Mouse (Mus musculus) hindbrain, embryonic 15.5 days (tissue): ENCODE data around the gene Lmbrd1. TPM values are rescaled to one million over a fixed set of nuclear protein-coding genes. Genes with fewer than 3 reads are reported as not detected.

Source experiments
- ATAC-seq: fragments of 200-750 bp; cut with Nextera tagmentation; 2 replicates; pipeline ENCODE4 v1.8.0; 2017; ENCODE audit warnings: low read depth, moderate number of reproducible peaks, moderate TSS enrichment; ENCODE audit not compliant: low FRiP score
- H3K27ac ChIP-seq: fragments of 300-500 bp; sonication (generic); replicated peaks from 2 replicates; pipeline ENCODE4 v1.5.1; 2015; ENCODE audit warnings: mild to moderate bottlenecking, inconsistent platforms
- H3K27me3 ChIP-seq: fragments of 300-500 bp; sonication (generic); 2 replicates; pipeline ENCODE4 v1.6.1; 2015; ENCODE audit warnings: control low read depth, inconsistent platforms
- H3K36me3 ChIP-seq: fragments of 300-500 bp; sonication (generic); 2 replicates; pipeline ENCODE4 v1.6.1; 2015; ENCODE audit warnings: control low read depth, inconsistent platforms
- H3K4me1 ChIP-seq: fragments of 300-500 bp; sonication (generic); replicated peaks from 2 replicates; pipeline ENCODE4 v1.6.1; 2015; ENCODE audit warnings: control low read depth, inconsistent platforms
- H3K4me2 ChIP-seq: fragments of 300-500 bp; sonication (generic); 2 replicates; pipeline ENCODE4 v1.6.1; 2015; ENCODE audit warnings: moderate library complexity, mild to moderate bottlenecking, inconsistent platforms
- H3K4me3 ChIP-seq: fragments of 300-500 bp; sonication (generic); 2 replicates; pipeline ENCODE4 v1.5.1; 2015; ENCODE audit warnings: mild to moderate bottlenecking, inconsistent platforms
- H3K9ac ChIP-seq: fragments of 300-500 bp; sonication (generic); 2 replicates; pipeline ENCODE4 v1.6.1; 2015; ENCODE audit warnings: inconsistent platforms
- H3K9me3 ChIP-seq: fragments of 300-500 bp; sonication (generic); 2 replicates; pipeline ENCODE4 v1.6.1; 2016; ENCODE audit warnings: control low read depth, inconsistent platforms
- WGBS: fragments of 180-500 bp; shearing (Covaris S2); methylation state at CpG from one replicate; pipeline ENCODE4 v1.1.7; 2015; 5-methylcytosine and 5-hydroxymethylcytosine counted together
- polyA plus RNA-seq: library from polyadenylated mRNA; unstranded; fragments of >200 nt; fragmentation: Nextera tagmentation; extraction: Ambion mirVana; gene quantifications from 2 replicates; pipeline ENCODE4 v1.2.1, GENCODE M21; 2015

Lmbrd1 gene
- polyA plus RNA-seq, 1 experiment from 2014 or later: 47.1 TPM

- 91% methylated on average over 1 of the region's 1 CpGs for WGBS
- Histone ChIP-seq H3K27ac (no peak overlapping the region), H3K4me2 (no peak overlapping the region), H3K9ac (no peak overlapping the region), H3K9me3 (no peaks in the 10 kb centered on the region), H3K27me3 (no peaks in the 10 kb centered on the region), H3K36me3 (peaks cover 8% of the 10 kb centered on the region; the same call in 1 of the 2 replicates), H3K4me3 (no peak overlapping the region), H3K4me1 (peaks cover 18% of the 10 kb centered on the region)
- peak; percentile 97 for ATAC-seq
These were observed 5.5 kb downstream of the Lmbrd1 start for GRCm38 (mm10) chr1:24683947-24684346.

- H3K4me2 ChIP-seq: no peak overlapping the region
- H3K27me3 ChIP-seq: no peaks in the 10 kb centered on the region
- H3K4me1 ChIP-seq: 0 out of 2 replicates have a peak, but pooled peaks cover 3% of the 10 kb centered on the region
- no peak overlapping the region for H3K27ac ChIP-seq
- no peak overlapping the region for H3K4me3 ChIP-seq
- H3K9ac ChIP-seq: no peak overlapping the region
- no peaks in the 10 kb centered on the region for H3K9me3 ChIP-seq
- no peak for ATAC-seq
- H3K36me3 ChIP-seq: peaks cover 8% of the 10 kb centered on the region; the same call in 1 of the 2 replicates
- WGBS: 94% methylated on average over 7 of the region's 7 CpGs
These were observed 7.2 kb downstream of the Lmbrd1 start for GRCm38 (mm10) chr1:24685606-24686005.

GRCm38 (mm10) chr1:24686235-24687021, 8.0 kb downstream of the Lmbrd1 start:
- peaks cover 8% of the 10 kb centered on the region; the same call in 1 of the 2 replicates for H3K36me3 ChIP-seq
- no peak for ATAC-seq
- no peak overlapping the region for H3K4me3 ChIP-seq
- no peak overlapping the region for H3K9ac ChIP-seq
- H3K4me1 ChIP-seq: 0 out of 2 replicates have a peak, but pooled peaks cover 3% of the 10 kb centered on the region
- no peak overlapping the region for H3K4me2 ChIP-seq
- no peak overlapping the region for H3K27ac ChIP-seq
- H3K9me3 ChIP-seq: no peaks in the 10 kb centered on the region
- 90% methylated on average over 4 of the region's 4 CpGs for WGBS
- H3K27me3 ChIP-seq: no peaks in the 10 kb centered on the region

GRCm38 (mm10) chr1:24697677-24698076, 19.2 kb downstream of the Lmbrd1 start:
- 86% methylated on average over 3 of the region's 3 CpGs for WGBS
- Histone ChIP-seq H3K27ac (no peak overlapping the region), H3K9me3 (no peaks in the 10 kb centered on the region), H3K9ac (no peak overlapping the region), H3K4me3 (no peak overlapping the region), H3K4me2 (no peak overlapping the region), H3K4me1 (0 out of 2 replicates have a peak, but pooled peaks cover 4% of the 10 kb centered on the region), H3K27me3 (no peaks in the 10 kb centered on the region), H3K36me3 (peaks cover 6% of the 10 kb centered on the region; the same call in 1 of the 2 replicates)
- ATAC-seq: no peak

- Histone ChIP-seq H3K4me2 (no peak overlapping the region), H3K9ac (no peak overlapping the region), H3K27ac (no peak overlapping the region), H3K4me3 (no peak overlapping the region), H3K36me3 (peaks cover under 1% of the 10 kb centered on the region; the same call in 1 of the 2 replicates), H3K27me3 (no peaks in the 10 kb centered on the region), H3K4me1 (0 out of 2 replicates have a peak, but pooled peaks cover 6% of the 10 kb centered on the region), H3K9me3 (no peaks in the 10 kb centered on the region)
- WGBS: 72% methylated on average over 9 of the region's 9 CpGs
- no peak for ATAC-seq
These were observed 19.9 kb downstream of the Lmbrd1 start for GRCm38 (mm10) chr1:24698146-24698880.

- WGBS: 32% methylated on average over 9 of the region's 9 CpGs
- Histone ChIP-seq H3K36me3 (no peaks in the 10 kb centered on the region), H3K4me1 (0 out of 2 replicates have a peak, but pooled peaks cover 6% of the 10 kb centered on the region), H3K9me3 (no peaks in the 10 kb centered on the region), H3K27me3 (no peaks in the 10 kb centered on the region), H3K9ac (no peak overlapping the region), H3K4me3 (no peak overlapping the region), H3K4me2 (no peak overlapping the region), H3K27ac (no peak overlapping the region)
- ATAC-seq: no peak
These were observed 20.9 kb downstream of the Lmbrd1 start for GRCm38 (mm10) chr1:24699320-24699719.

- ATAC-seq: no peak
- H3K4me3 ChIP-seq: no peak overlapping the region
- 0 out of 2 replicates have a peak, but pooled peaks cover 6% of the 10 kb centered on the region for H3K4me1 ChIP-seq
- no peak overlapping the region for H3K4me2 ChIP-seq
- H3K27me3 ChIP-seq: no peaks in the 10 kb centered on the region
- H3K27ac ChIP-seq: no peak overlapping the region
- 92% methylated on average over 5 of the region's 5 CpGs for WGBS
- H3K9ac ChIP-seq: no peak overlapping the region
- H3K36me3 ChIP-seq: no peaks in the 10 kb centered on the region
- H3K9me3 ChIP-seq: no peaks in the 10 kb centered on the region
These were observed 21.8 kb downstream of the Lmbrd1 start for GRCm38 (mm10) chr1:24700241-24700640.

- Histone ChIP-seq H3K27me3 (no peaks in the 10 kb centered on the region), H3K36me3 (peaks cover 13% of the 10 kb centered on the region; the same call in 1 of the 2 replicates), H3K9ac (no peak overlapping the region), H3K9me3 (no peaks in the 10 kb centered on the region), H3K4me1 (0 out of 2 replicates have a peak, but pooled peaks cover 3% of the 10 kb centered on the region), H3K4me3 (no peak overlapping the region), H3K4me2 (no peak overlapping the region), H3K27ac (no peak overlapping the region)
- no peak for ATAC-seq
- 84% methylated on average over 6 of the region's 6 CpGs for WGBS
These were observed 25.4 kb downstream of the Lmbrd1 start for GRCm38 (mm10) chr1:24703821-24704220.

- Histone ChIP-seq H3K9me3 (no peaks in the 10 kb centered on the region), H3K4me2 (no peak overlapping the region), H3K4me1 (no peaks in the 10 kb centered on the region; the same call in 1 of the 2 replicates), H3K36me3 (0 out of 2 replicates have a peak, but pooled peaks cover 9% of the 10 kb centered on the region), H3K9ac (no peak overlapping the region), H3K4me3 (no peak overlapping the region), H3K27me3 (no peaks in the 10 kb centered on the region), H3K27ac (no peak overlapping the region)
- ATAC-seq: no peak
- 95% methylated on average over 4 of the region's 4 CpGs for WGBS
These were observed 37.9 kb downstream of the Lmbrd1 start for GRCm38 (mm10) chr1:24716301-24716700.

GRCm38 (mm10) chr1:24719621-24720020, 41.2 kb downstream of the Lmbrd1 start:
- ATAC-seq: no peak
- Histone ChIP-seq H3K4me1 (no peaks in the 10 kb centered on the region; the same call in 1 of the 2 replicates), H3K4me3 (no peak overlapping the region), H3K4me2 (no peak overlapping the region), H3K36me3 (0 out of 2 replicates have a peak, but pooled peaks cover 9% of the 10 kb centered on the region), H3K27ac (no peak overlapping the region), H3K9ac (no peak overlapping the region), H3K27me3 (no peaks in the 10 kb centered on the region), H3K9me3 (no peaks in the 10 kb centered on the region)
- 57% methylated on average over 3 of the region's 3 CpGs for WGBS

- 0 out of 2 replicates have a peak overlapping the region, but pooled peaks have one; percentile 8 for H3K27ac ChIP-seq
- H3K27me3 ChIP-seq: no peaks in the 10 kb centered on the region
- no peaks in the 10 kb centered on the region for H3K9me3 ChIP-seq
- no peak for ATAC-seq
- WGBS: 56% methylated on average over 1 of the region's 1 CpGs
- H3K4me3 ChIP-seq: no peak overlapping the region
- no peak overlapping the region for H3K4me2 ChIP-seq
- H3K4me1 ChIP-seq: no peaks in the 10 kb centered on the region; the same call in 1 of the 2 replicates
- H3K9ac ChIP-seq: no peak overlapping the region
- 0 out of 2 replicates have a peak, but pooled peaks cover 7% of the 10 kb centered on the region for H3K36me3 ChIP-seq
These were observed 41.8 kb downstream of the Lmbrd1 start for GRCm38 (mm10) chr1:24720209-24720608.

GRCm38 (mm10) chr1:24729784-24730183, 51.4 kb downstream of the Lmbrd1 start:
- Histone ChIP-seq H3K9ac (no peak overlapping the region), H3K9me3 (no peaks in the 10 kb centered on the region), H3K4me2 (no peak overlapping the region), H3K36me3 (peaks cover 36% of the 10 kb centered on the region), H3K4me1 (no peaks in the 10 kb centered on the region), H3K27ac (no peak overlapping the region), H3K4me3 (no peak overlapping the region), H3K27me3 (no peaks in the 10 kb centered on the region)
- ATAC-seq: no peak
- 99% methylated on average over 11 of the region's 11 CpGs for WGBS
